Mouse (Mus musculus): ENCODE measurements around the gene Neurod2. TPM values are rescaled to one million over a fixed set of nuclear protein-coding genes. Genes with fewer than 3 reads are reported as not detected.

Gene Neurod2
- polyA plus RNA-seq (2012; rRNA removed; ENCODE audit: low replicate concordance): not detected in 2 replicates

DNA sequence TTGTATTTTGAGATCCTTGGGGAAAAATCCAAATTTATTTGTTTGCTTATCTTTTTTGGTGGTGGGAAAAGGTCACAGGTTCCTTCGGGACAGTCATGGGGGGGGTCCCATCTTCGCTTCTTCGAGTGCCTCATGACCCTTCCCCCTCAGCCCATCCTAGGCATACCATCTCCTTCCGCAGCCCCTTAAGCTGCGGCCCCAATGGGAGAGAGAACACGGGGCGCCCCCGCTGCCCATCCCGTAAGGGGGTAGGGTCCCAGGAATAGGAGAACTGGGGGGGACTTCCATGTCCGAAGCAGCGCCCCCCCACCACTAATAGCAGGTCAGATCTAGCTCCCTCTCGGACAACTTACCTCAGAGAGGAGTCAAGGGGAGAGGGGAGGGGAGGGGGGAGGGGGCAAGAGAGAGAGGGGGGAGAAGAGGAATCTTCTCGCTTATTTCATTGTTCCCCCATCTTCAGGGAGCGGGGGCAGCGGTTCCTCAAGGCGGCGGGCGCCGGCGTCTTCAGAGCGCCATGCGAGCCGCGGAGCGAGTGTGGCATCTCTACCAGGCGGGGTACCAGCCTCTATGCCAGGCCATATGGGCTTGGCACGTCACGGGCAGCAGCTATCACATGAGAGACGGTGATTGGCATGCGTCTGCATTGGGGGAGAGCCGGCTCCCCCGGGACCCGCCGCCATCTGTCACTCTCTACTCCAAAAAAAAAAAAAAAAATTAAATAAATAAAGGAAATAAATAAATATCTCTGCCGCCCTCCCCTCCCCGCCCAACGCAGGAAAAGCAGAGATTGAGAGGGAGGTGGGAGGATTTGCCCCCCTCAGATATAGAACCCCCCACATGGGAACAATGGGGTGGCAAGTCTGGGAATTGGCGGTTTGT is at the start of gene Neurod2:
Gene Neurod2 (minus strand): TSS at position 568 of the 879 bp plus-strand sequence.

DNA sequence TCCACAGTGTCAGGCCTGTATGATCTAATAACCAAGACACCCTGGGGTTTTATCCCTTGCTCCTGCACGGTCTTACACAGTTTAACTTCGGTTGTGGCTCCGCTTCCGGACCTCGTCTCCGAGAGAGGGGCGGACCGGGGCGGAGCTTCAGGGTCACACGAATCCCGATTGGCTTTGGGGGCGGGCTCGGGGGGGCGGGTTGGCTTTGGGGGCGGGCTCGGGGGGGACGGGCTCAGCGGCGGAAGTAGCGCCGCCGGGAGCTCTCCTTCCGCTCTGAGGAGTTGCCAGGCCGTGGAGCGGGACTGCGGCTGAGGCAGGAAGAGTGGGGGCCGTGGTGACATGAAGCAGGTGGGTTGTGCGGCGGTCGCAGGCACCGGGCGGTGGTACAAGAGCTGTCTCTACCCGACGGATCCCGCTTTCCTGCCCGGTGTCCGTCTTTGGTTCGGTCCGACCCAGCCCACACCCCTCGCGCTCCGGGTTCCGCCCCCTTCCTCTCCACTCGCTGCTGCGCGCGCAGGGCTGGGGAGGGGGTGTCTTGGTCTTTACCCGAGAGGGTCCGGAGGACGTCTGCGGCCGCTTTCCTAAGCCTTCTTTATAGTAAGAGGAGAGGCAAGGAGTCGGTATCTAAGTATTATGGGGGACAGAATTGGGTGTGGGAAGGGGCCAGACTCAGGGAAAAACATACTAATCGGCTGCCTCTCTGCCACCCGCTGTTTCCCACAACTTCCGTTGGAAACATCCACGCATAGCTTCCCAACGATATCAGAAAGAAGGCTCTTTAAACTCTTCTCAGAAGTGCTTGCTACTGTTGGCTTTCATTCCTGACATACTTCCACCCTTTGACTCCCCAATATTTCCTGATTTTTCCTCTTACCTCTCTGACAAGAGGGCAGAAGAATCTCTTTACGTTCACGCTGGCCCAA is 29.0 kb upstream of the Neurod2 start, which contains the start of gene Stard3:
Gene Stard3 (plus strand): TSS at position 208 of the 923 bp plus-strand sequence.

DNA sequence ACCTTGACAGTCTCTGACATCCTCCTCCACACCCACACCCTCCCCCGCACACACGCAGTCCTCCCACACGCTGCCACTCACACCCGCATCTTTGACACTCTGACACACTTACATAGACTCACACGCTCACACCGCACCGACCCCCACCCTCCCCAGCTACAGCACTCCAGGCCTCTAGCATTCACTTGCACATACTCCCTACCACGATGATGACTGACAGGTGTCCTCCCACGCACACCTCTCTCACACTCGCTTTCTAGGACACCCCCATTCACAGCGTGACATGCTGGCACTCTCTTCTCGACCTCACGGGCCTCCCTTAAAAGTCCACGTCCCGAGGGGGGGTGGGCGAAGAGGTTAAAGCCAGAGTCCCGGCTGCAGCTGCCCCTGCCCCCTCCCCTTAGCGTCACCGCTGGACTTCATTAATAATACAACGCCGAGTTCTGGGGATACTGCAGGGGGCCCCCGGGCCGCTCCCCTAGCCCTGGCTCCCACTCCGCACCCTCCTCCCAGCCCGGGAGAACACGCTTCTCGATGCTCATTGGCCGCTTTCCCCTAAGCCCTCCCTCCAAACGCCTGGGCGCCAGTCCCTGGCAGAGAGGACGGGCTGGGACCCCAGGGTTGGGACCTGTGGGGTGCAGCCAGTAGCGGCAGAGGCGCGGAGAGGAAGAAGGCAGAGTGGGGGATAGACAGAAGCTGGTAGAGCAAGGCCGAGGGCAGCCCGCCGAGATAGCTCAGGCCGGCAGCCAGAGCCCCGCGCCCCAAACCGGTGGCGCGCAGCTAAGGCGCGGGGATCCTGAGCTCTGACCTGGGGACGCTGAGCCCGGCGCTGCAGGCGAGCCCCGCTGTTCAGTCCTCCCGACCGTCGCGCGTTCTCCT is 18.9 kb upstream of the Neurod2 start, which contains the start of gene Ppp1r1b:
Gene Ppp1r1b (plus strand): TSS at position 322 of the 879 bp plus-strand sequence.

Other genes starting within 250 kb of the Neurod2 start
- 25.0 and 26.4 TPM in 2 replicates for gene Fbxl20, start 179.2 kb downstream of the Neurod2 start, polyA plus RNA-seq (2012; rRNA removed; ENCODE audit: low replicate concordance)
- 14.6 and 19.2 TPM in 2 replicates for gene Med1, start 136.4 kb downstream of the Neurod2 start, polyA plus RNA-seq (2012; rRNA removed; ENCODE audit: low replicate concordance)
- 12.8 and 19.3 TPM in 2 replicates for gene Cdk12, start 126.6 kb downstream of the Neurod2 start, polyA plus RNA-seq (2012; rRNA removed; ENCODE audit: low replicate concordance)
- gene Ppp1r1b, start 18.8 kb upstream of the Neurod2 start, polyA plus RNA-seq (2012; rRNA removed; ENCODE audit: low replicate concordance): 0.16 and 2.8 TPM in 2 replicates
- 59.8 and 72.5 TPM in 2 replicates for gene Stard3, start 28.7 kb upstream of the Neurod2 start, polyA plus RNA-seq (2012; rRNA removed; ENCODE audit: low replicate concordance)
- 0.26 and 1.4 TPM in 2 replicates for gene Tcap, start 54.2 kb upstream of the Neurod2 start, polyA plus RNA-seq (2012; rRNA removed; ENCODE audit: low replicate concordance)
- gene Pnmt, start 56.8 kb upstream of the Neurod2 start, polyA plus RNA-seq (2012; rRNA removed; ENCODE audit: low replicate concordance): not detected in 2 replicates
- gene Pgap3, start 70.8 kb upstream of the Neurod2 start, polyA plus RNA-seq (2012; rRNA removed; ENCODE audit: low replicate concordance): 8.2 and 20.1 TPM in 2 replicates
- 9.8 and 37.8 TPM in 2 replicates for gene Erbb2, start 82.8 kb upstream of the Neurod2 start, polyA plus RNA-seq (2012; rRNA removed; ENCODE audit: low replicate concordance)
- 76.2 and 117 TPM in 2 replicates for gene Mien1, start 109.3 kb upstream of the Neurod2 start, polyA plus RNA-seq (2012; rRNA removed; ENCODE audit: low replicate concordance)
- 5.4 and 31.8 TPM in 2 replicates for gene Grb7, start 116.7 kb upstream of the Neurod2 start, polyA plus RNA-seq (2012; rRNA removed; ENCODE audit: low replicate concordance)
- gene Ikzf3, start 216.4 kb upstream of the Neurod2 start, polyA plus RNA-seq (2012; rRNA removed; ENCODE audit: low replicate concordance): 1.0 and 9.3 TPM in 2 replicates
- 0.33 and 0.44 TPM in 2 replicates for gene Zpbp2, start 221.4 kb upstream of the Neurod2 start, polyA plus RNA-seq (2012; rRNA removed; ENCODE audit: low replicate concordance)